Mouse (Mus musculus): ENCODE data around the gene Pced1b. TPM values are rescaled to one million over a fixed set of nuclear protein-coding genes. Genes with fewer than 3 reads are reported as not detected.
"Not testable (repeated sequence)": the region's sequence is repeated elsewhere in the genome, so short reads cannot be mapped to it uniquely, and the experiment has no call there.

The Pced1b gene
- polyA plus RNA-seq, 1 experiment: 3.5 TPM

- Histone ChIP-seq H3K4me3 (ENCODE audit: insufficient read depth, low read length) (no peak overlapping the region), H3K4me1 (ENCODE audit: control insufficient read depth, insufficient read depth, low read length) (peaks cover 14% of the 10 kb centered on the region), H3K27ac (ENCODE audit: insufficient read depth, low read depth, low read length) (no peak overlapping the region)
- TF ChIP-seq POLR2A (IDR thresholded peaks at IDR 0.05; ENCODE audit: borderline replicate concordance, low read depth, low read length) (no peak), CTCF (IDR thresholded peaks at IDR 0.05; ENCODE audit: low read depth, low read length) (no peak)
These were observed 118.1 kb downstream of the Pced1b start for GRCm38 (mm10) chr15:97364968-97365367.

GRCm38 (mm10) chr15:97368035-97368608 is 121.2 kb downstream of the Pced1b start:
- Histone ChIP-seq H3K4me1 (ENCODE audit: control insufficient read depth, insufficient read depth, low read length) (peaks cover 7% of the 10 kb centered on the region), H3K4me3 (ENCODE audit: insufficient read depth, low read length) (no peak overlapping the region), H3K27ac (ENCODE audit: insufficient read depth, low read depth, low read length) (no peak overlapping the region)
- TF ChIP-seq CTCF (IDR thresholded peaks at IDR 0.05; ENCODE audit: low read depth, low read length) (no peak), POLR2A (IDR thresholded peaks at IDR 0.05; ENCODE audit: borderline replicate concordance, low read depth, low read length) (no peak)

- Histone ChIP-seq H3K27ac (ENCODE audit: insufficient read depth, low read depth, low read length) (no peak overlapping the region), H3K4me1 (ENCODE audit: control insufficient read depth, insufficient read depth, low read length) (peaks cover 12% of the 10 kb centered on the region), H3K4me3 (ENCODE audit: insufficient read depth, low read length) (no peak overlapping the region)
- TF ChIP-seq CTCF (IDR thresholded peaks at IDR 0.05; ENCODE audit: low read depth, low read length): no peak
- no peak for TF ChIP-seq POLR2A (IDR thresholded peaks at IDR 0.05; ENCODE audit: borderline replicate concordance, low read depth, low read length)
These were observed 121.7 kb downstream of the Pced1b start for GRCm38 (mm10) chr15:97368631-97369030.

DNA sequence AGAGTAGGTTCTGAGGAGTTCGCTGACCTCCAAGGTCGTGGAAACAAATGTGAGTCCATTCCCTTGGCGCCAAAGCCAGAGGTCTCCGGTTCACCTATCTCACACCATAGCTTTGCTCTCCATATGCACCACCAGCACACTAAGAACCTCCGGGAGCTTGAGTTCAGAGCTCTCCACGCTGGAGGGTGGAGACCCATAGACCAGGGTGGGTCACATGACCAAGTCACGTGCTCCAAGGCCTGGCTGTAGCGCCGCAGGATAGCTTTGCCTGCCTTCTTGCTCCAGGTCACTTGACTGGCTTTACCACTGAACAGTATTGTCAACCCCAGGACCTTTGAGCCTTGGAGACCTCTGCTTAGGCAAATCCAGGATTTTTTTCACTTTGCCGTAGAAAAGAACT is 122.2 kb downstream of the Pced1b start:
- peaks cover 16% of the 10 kb centered on the region for H3K4me1 ChIP-seq (ENCODE audit: control insufficient read depth, insufficient read depth, low read length)
- no peak overlapping the region for H3K27ac ChIP-seq (ENCODE audit: insufficient read depth, low read depth, low read length)
- TF ChIP-seq POLR2A (IDR thresholded peaks at IDR 0.05; ENCODE audit: borderline replicate concordance, low read depth, low read length): no peak
- TF ChIP-seq CTCF (IDR thresholded peaks at IDR 0.05; ENCODE audit: low read depth, low read length): no peak
- H3K4me3 ChIP-seq (ENCODE audit: insufficient read depth, low read length): no peak overlapping the region

GRCm38 (mm10) chr15:97370880-97371279 is 124.0 kb downstream of the Pced1b start:
- TF ChIP-seq POLR2A (IDR thresholded peaks at IDR 0.05; ENCODE audit: borderline replicate concordance, low read depth, low read length) (no peak), CTCF (IDR thresholded peaks at IDR 0.05; ENCODE audit: low read depth, low read length) (no peak)
- H3K4me1 ChIP-seq (ENCODE audit: control insufficient read depth, insufficient read depth, low read length): peaks cover 16% of the 10 kb centered on the region
- H3K4me3 ChIP-seq (ENCODE audit: insufficient read depth, low read length): no peak overlapping the region
- H3K27ac ChIP-seq (ENCODE audit: insufficient read depth, low read depth, low read length): no peak overlapping the region

DNA sequence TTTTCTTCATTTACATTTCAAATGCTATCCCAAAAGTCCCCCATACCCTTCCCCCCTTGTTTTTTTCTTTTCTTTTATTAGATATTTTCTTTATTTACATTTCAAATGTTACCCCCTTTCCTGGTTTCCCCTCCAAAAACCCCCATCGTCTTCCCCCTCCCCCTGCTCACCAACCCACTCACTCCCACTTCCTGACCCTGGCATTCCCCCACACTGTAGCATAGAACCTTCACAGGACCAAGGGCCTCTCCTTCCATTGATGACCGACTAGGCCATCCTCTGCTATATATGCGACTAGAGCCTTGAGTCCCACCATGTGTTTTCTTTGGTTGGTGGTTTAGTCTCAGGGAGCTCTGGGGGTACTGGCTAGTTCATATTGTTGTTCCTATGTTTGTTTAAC is 125.1 kb downstream of the Pced1b start:
- not testable (repeated sequence) for H3K4me3 ChIP-seq (ENCODE audit: insufficient read depth, low read length); H3K27ac ChIP-seq (ENCODE audit: insufficient read depth, low read depth, low read length)
- H3K4me1 ChIP-seq (ENCODE audit: control insufficient read depth, insufficient read depth, low read length): peaks cover 16% of the 10 kb centered on the region

DNA sequence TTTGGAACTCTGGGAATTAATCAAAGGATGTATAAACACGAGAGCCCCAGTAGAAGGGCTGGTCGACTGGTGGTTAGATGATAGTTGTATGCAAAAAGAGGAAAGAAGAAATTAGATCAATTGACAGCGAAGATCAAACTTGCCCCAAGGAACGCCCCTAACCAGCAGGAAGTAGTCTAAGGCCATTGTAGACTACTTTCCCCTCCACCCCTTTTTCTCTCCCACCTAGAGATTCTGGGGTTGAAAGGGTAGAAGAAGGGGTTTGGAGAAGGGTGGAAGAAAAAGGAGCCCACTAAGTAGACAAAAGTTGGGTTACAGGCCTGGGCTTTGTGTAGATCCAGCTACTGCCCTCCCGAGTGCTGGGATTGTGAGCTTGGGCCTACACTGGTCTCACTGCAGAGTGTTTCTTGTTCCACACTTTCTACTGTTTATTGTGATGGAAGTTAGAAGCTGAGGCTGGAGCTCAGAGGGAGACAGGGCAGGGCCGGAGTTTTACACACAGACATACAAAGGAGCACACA is 125.8 kb downstream of the Pced1b start:
- Histone ChIP-seq H3K4me1 (ENCODE audit: control insufficient read depth, insufficient read depth, low read length) (peaks cover 16% of the 10 kb centered on the region), H3K4me3 (ENCODE audit: insufficient read depth, low read length) (no peak overlapping the region), H3K27ac (ENCODE audit: insufficient read depth, low read depth, low read length) (peak overlapping the region; percentile 1; the same call in 1 of the 2 replicates)
- no peak for TF ChIP-seq CTCF (IDR thresholded peaks at IDR 0.05; ENCODE audit: low read depth, low read length)
- no peak for TF ChIP-seq POLR2A (IDR thresholded peaks at IDR 0.05; ENCODE audit: borderline replicate concordance, low read depth, low read length)

- H3K27ac ChIP-seq (ENCODE audit: insufficient read depth, low read depth, low read length): no peak overlapping the region
- H3K4me3 ChIP-seq (ENCODE audit: insufficient read depth, low read length): no peak overlapping the region
- H3K4me1 ChIP-seq (ENCODE audit: control insufficient read depth, insufficient read depth, low read length): peaks cover 16% of the 10 kb centered on the region
- TF ChIP-seq POLR2A (IDR thresholded peaks at IDR 0.05; ENCODE audit: borderline replicate concordance, low read depth, low read length) (no peak), CTCF (IDR thresholded peaks at IDR 0.05; ENCODE audit: low read depth, low read length) (no peak)
These were observed 126.5 kb downstream of the Pced1b start for GRCm38 (mm10) chr15:97373203-97374084.

GRCm38 (mm10) chr15:97374085-97374844 is 127.4 kb downstream of the Pced1b start:
- peaks cover 16% of the 10 kb centered on the region for H3K4me1 ChIP-seq (ENCODE audit: control insufficient read depth, insufficient read depth, low read length)
- no peak overlapping the region for H3K27ac ChIP-seq (ENCODE audit: insufficient read depth, low read depth, low read length)
- TF ChIP-seq POLR2A (IDR thresholded peaks at IDR 0.05; ENCODE audit: borderline replicate concordance, low read depth, low read length) (no peak), CTCF (IDR thresholded peaks at IDR 0.05; ENCODE audit: low read depth, low read length) (no peak)
- H3K4me3 ChIP-seq (ENCODE audit: insufficient read depth, low read length): no peak overlapping the region
